Mouse (Mus musculus): ENCODE measurements around the gene Gtf2h1.
A peak's percentile ranks its signal among the peaks of the same experiment; 100 is the strongest.
"Not testable (repeated sequence)": the region's sequence is repeated elsewhere in the genome, so short reads cannot be mapped to it uniquely, and the experiment has no call there.

The Gtf2h1 gene

GRCm38 (mm10) chr7:46795287-46796205, at the start of gene Gtf2h1, which contains the start of gene Hps5:
TSS of gene Gtf2h1 (plus strand) at chr7:46796103.
TSS of gene Hps5 (minus strand) at chr7:46796064.
- DNase-seq (ENCODE audit: low spot score): peak; percentile 98

DNA sequence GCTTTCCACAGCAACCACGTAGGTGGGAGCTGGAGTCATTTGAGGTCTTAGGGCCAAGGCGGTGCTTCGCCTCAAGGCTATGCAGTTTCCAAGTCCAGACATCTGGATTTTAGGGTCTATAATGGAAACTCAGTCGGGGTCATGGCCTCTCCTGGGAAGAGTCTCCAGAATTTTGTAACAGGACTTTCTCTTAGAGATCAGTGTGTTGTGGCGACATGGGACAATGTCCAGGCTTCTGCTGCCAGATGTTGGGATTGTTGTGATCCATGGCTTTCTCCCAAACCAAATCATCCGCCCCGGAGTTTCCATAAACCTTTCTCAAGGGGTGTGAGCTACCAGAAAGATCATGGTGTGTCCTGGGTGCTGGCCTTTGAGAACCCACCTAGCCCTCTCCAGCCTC, 49.5 kb upstream of the Gtf2h1 start:
- no peak for DNase-seq (ENCODE audit: low spot score)

DNA sequence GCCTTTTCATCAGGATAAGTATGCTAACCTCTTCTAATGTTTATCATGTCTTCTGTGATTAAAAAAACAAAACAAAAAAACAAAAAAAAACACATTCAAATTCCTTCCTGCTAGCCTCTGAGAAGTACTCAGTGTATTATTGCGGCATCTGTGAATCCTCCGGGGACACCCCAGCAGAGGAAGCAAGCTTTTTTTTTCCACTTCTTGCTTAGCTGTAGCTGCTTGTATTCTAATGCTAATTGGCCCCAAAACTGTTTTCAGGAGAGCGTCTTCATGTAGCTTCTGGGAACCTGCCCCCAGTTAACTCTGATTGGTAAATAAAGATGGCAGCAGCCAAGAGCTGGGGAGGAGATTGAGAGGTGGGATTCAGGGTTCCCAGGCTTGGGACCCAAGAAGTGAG, 47.4 kb upstream of the Gtf2h1 start:
- no peak for DNase-seq (ENCODE audit: low spot score)

GRCm38 (mm10) chr7:46751490-46751889, 44.4 kb upstream of the Gtf2h1 start, which contains the start of gene Saa2:
TSS of gene Saa2 (plus strand) at chr7:46751790.
- DNase-seq (ENCODE audit: low spot score): no peak

- DNase-seq (ENCODE audit: low spot score): no peak
Measured at GRCm38 (mm10) chr7:46761049-46761795, 34.7 kb upstream of the Gtf2h1 start.

- no peak for DNase-seq (ENCODE audit: low spot score)
Measured at GRCm38 (mm10) chr7:46762601-46763000, 33.3 kb upstream of the Gtf2h1 start.

- no peak for DNase-seq (ENCODE audit: low spot score)
Measured at GRCm38 (mm10) chr7:46764672-46765071, 31.2 kb upstream of the Gtf2h1 start.

DNA sequence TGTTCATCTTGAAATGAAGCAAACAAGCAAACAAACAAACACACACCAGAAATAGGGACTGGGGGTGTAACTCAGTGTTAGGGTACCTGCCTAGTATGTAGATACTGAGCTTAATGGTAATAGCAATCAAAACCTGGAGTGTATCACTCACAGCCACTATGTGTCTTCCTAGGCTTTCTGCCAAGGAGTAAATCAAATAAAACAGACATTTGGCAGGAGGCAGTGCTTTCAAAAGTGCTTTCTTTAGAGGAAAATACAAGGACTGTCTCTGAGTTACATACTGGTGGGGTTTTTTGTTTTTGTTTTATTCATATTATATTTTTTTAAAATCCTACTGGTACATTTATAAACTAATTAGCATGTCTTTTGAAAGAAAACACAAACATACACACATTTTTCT, 28.5 kb upstream of the Gtf2h1 start:
- no peak for DNase-seq (ENCODE audit: low spot score)

- no peak for DNase-seq (ENCODE audit: low spot score)
Measured at GRCm38 (mm10) chr7:46768451-46768850, 27.5 kb upstream of the Gtf2h1 start.

DNA sequence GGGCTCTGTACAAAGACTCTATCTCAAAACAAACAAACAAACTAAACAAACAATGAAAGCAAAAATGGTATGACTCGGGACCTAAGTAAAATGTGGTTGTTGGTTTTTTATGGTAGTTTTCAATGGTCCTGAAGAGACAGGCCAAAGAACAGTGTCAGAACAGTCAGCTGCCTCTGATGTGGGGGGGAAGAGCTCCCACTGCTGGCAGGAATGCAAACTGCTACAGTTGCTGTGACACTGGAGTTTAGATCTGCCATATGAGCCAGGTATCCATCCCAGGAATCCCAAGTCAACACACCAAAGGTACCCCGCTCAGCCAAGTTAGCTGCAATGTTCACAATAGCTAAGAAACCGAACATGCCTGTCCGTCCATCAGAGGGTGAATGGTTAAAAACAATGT, 25.2 kb upstream of the Gtf2h1 start:
- DNase-seq (ENCODE audit: low spot score): no peak

DNA sequence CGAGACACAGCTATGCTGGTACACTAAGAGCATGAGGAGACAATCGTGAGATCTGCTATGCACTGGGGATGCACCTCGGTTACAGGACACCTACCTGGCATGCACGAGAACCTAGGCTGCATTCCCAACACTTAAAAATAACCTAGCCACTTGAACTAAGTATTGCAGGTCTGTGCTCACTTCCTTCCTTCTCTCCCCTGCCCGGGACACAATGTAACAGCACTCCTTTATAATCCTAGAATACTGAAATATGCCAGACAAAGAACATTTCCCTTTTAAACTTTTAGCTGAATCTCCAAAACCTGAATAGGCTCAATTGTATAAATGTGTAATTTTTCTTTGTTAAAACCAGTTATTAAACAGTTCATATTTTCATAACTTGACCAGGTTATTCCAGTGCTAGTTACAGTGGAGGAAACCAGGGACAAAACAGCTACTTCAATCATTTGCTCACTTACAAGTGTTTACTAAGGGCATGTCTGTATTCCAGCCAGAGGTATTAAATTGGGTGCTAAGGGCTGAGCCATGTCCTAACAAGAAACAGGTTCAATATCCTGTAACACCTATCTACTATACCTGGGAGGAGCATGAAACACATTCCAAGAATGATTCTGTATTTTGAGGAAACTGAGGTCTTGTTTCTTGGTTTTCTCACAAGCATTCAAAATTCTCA, 6.6 kb upstream of the Gtf2h1 start:
- DNase-seq (ENCODE audit: low spot score): no peak

GRCm38 (mm10) chr7:46793871-46794270, 2.0 kb upstream of the Gtf2h1 start:
- no peak for DNase-seq (ENCODE audit: low spot score)

DNA sequence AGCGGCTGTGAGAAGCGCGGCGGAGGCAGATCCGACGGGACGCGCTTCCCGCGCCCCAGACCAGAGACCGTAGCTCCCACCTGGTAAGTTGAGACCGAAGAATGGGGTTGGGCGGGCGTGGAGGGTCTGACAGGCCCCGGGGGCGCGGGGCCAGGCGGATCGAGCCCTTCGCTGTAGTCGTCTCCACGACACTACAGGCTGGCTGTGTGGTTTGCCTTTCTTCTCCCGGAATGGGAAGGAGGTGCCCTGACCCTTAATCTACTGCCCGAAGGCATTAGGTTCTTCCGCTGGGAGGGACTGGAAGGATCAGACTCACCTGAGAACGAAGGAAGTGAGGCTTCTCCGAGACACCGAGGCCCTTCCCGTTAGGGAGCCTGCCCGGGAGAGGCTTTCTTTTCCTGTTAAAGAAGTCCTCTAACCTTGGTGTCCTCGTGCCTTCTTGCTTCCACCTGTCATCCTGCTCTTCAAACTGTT, 340 bp downstream of the Gtf2h1 start:
- DNase-seq (ENCODE audit: low spot score): no peak

GRCm38 (mm10) chr7:46796779-46797178, 876 bp downstream of the Gtf2h1 start:
- DNase-seq (ENCODE audit: low spot score): no peak

GRCm38 (mm10) chr7:46810325-46810724, 14.4 kb downstream of the Gtf2h1 start:
- DNase-seq (ENCODE audit: low spot score): no peak

- no peak for DNase-seq (ENCODE audit: low spot score)
Measured at GRCm38 (mm10) chr7:46814012-46814411, 18.1 kb downstream of the Gtf2h1 start.

DNA sequence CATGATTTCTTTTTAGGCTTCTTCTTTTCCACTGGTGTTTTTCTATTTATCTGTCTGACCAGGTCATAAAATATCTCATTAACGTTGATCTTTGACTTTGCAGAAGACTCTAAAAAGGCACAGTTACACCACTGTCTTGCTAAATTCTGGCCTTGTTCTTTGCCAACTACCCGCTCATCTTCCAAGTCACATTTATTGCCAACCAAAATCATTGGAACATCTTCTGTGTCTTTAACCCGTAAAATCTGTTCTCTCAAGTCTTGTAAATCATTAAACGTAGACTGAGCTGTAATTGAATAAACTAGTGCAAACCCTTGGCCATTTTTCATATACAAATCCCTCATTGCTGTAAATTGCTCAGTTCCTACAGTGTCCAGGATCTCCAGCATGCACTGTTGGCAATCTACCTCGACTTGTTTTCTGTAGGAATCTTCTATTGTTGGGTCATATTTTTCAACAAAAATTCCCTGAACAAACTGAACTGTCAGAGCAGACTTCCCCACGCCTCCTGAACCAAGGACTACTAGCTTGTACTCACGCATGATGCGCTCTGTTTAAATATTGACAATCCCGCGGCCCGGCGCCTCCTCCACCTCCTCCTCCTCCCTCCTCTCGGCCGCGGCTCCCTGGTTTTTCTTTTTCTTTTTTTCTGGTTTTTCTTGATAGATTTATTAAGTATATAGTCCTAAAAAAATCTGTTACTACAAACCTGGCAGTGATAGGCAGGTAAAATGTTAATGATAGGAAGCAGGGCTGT, 25.2 kb downstream of the Gtf2h1 start:
- not testable (repeated sequence) for DNase-seq (ENCODE audit: low spot score)

GRCm38 (mm10) chr7:46827046-46827802, 31.3 kb downstream of the Gtf2h1 start:
- no peak for DNase-seq (ENCODE audit: low spot score)

DNA sequence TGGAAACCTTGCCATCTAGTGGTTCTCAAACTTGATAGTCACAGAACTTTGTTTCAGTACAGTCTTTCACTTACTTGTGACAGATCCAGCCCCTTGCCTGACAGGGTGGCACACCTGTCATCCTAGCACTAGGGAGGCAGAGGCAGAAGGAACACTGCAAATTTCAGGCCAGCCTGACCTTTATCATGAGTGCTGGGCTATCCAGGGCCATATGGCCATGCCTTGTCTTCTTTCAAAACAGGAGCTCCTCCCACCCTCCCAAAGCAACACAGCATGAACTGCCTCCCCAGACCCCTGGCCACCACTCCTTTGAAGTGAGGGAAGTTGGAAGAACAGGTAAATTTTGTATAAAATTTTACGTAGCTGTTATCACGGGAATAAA, 31.9 kb downstream of the Gtf2h1 start:
- DNase-seq (ENCODE audit: low spot score): no peak

DNA sequence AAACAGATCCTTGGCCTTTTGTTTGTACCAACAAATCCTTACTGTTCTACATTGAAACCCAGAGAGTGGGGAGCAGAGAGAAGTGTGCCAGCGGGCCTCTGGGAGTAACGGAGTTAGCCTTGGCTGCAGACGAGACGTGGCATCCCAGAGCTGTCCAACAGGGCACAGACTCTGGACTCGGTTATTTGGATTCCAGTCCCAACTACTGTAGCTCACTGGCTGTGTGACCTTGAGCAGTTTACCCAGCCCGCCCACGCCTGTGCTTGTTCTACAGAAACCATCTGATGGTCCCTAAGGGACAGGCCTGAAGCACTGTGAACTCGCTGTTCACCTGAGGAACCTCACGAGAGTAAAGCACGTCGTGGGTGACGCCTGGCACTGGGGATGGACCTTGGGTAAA, 34.0 kb downstream of the Gtf2h1 start:
- peak; percentile 21 for DNase-seq (ENCODE audit: low spot score)
